9 mouse cellular contexts compared by ENCODE assay signal in the genomic region with DNA sequence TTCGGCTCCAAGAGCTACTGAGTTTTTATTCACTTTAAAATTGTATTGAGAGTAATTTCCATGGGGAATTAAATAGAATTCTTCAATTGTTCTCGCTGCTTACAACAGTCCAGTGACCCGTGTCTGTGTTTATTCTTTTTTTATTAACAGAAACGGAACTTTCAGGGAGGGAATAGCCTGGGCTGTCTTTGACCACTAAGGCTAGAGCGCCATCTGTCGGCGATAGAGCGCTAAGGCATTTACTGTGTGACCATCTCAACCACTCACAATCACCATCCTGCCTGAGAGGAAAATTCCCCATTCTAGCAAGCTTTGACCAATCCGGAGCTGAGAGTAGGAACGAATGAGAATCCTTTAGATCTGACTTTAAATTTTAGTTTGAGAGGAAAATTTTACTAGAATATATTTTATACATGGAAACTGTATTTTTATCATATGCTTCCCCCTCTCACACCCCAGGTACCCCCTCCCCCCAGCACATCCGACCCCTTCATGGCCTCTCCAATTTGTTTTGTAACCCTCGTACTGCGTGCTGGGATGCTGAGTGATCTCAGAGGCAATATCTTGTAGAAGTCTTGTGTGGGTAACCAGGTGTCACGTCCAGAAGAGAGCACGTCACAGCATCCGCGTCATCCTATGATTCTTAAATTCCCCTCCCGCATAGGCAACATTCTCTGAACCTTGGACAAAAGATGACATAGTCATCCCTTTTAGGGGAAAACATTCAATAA.
DNase-seq lines count a peak whose midpoint lies in the region; ATAC-seq and TF ChIP-seq lines count a peak whose summit lies in the region.
"Had no signal": no experiment of that assay in that cellular context is flagged by ENCODE, and none has a peak within 500 bp of the region (broad histone marks: within the 10 kb centered on the region; RNA-seq: fewer than 3 reads in every experiment).

No protein-coding gene starts in this region.

- TF ChIP-seq CTCF in ES-Bruce4 (IDR thresholded peaks at IDR 0.05; ENCODE audit: low read depth, low read length), result peak; percentile 84
- peak; percentile 96 for TF ChIP-seq CTCF in lung, adult 2 months (IDR thresholded peaks at IDR 0.05; ENCODE audit: insufficient read depth, low read length)

- TF ChIP-seq POLR2A in ES-Bruce4 (IDR thresholded peaks at IDR 0.05; ENCODE audit: insufficient read depth, low read length), result no peak
- no peak for TF ChIP-seq POLR2A in lung, adult 2 months (IDR thresholded peaks at IDR 0.05; ENCODE audit: borderline replicate concordance, extremely low read depth, low read depth, low read length)

- no peaks in the 10 kb centered on the region for H3K36me3 ChIP-seq in ES-Bruce4 (ENCODE audit: control insufficient read depth, insufficient read depth, low read length, poor library complexity, severe bottlenecking)

- no peaks in the 10 kb centered on the region for H3K4me1 ChIP-seq in ES-Bruce4 (ENCODE audit: control insufficient read depth, insufficient read depth, low read length)
- no peaks in the 10 kb centered on the region for H3K4me1 ChIP-seq in lung, adult 2 months (ENCODE audit: control insufficient read depth, insufficient read depth, low read length)

- no peaks in the 10 kb centered on the region for H3K9me3 ChIP-seq in ES-Bruce4 (replicated peaks; ENCODE audit: control insufficient read depth, insufficient read depth, low read length, poor library complexity, severe bottlenecking)

- peak; percentile 89 for DNase-seq in brain, adult 2 months (ENCODE audit: low read depth, low spot score)
- DNase-seq in fibroblast of lung, adult 2 months (ENCODE audit: low read depth), result peak; percentile 46
- peak; percentile 69 to 80 for DNase-seq in heart, postnatal 36 days
- peak; percentile 70 for DNase-seq in layer of hippocampus, adult 11-12 months (ENCODE audit: low spot score)
- peak; percentile 62 for DNase-seq in lung, adult 2 months
- DNase-seq in thymus, postnatal 25 days, result peak; percentile 58

- 42% methylated on average over 18 of the region's 18 CpGs for WGBS in lung, adult 2 months

- no peak for TF ChIP-seq EP300 in ES-Bruce4 (IDR thresholded peaks at IDR 0.05; ENCODE audit: insufficient read depth, low read depth, low read length)

- H3K27ac ChIP-seq in ES-Bruce4 (ENCODE audit: insufficient read depth, low read length), result no peak overlapping the region
- H3K27ac ChIP-seq: macrophage had no signal

- no peak overlapping the region for H3K4me3 ChIP-seq in ES-Bruce4 (ENCODE audit: low read depth, low read length)
- H3K4me3 ChIP-seq in lung, adult 2 months (replicated peaks; ENCODE audit: extremely low read depth, low read depth, low read length), result no peak overlapping the region

- peak; percentile 77 for ATAC-seq in neutrophil, adult 5-6 weeks (ENCODE audit: extremely low read depth, insufficient number of reproducible peaks, low FRiP score, poor library complexity, severe bottlenecking)

- H3K27me3 ChIP-seq in ES-Bruce4 (ENCODE audit: control insufficient read depth, insufficient read depth, low read length, poor library complexity, severe bottlenecking), result no peaks in the 10 kb centered on the region

- no peak overlapping the region for H3K9ac ChIP-seq in ES-Bruce4 (ENCODE audit: low read depth, poor library complexity, severe bottlenecking)

- intact Hi-C loops in heart, postnatal 36 days (cut with DNase I), result loop anchor here (5.0 kb wide), 1 partner anchor 512 kb away; the partner anchor contains the start of genes Galnt4 and Poc1b
